Mouse (Mus musculus): ENCODE results near the gene Vsig8.

Vsig8 gene

GRCm38 (mm10) chr1:172585612-172586567, 30.2 kb downstream of the Vsig8 start:
- no peak for DNase-seq (ENCODE audit: low read depth, low spot score)

GRCm38 (mm10) chr1:172590385-172590784, 34.6 kb downstream of the Vsig8 start, which contains the start of gene Slamf8:
Gene Slamf8, minus strand, starts transcription at chr1:172590568.
- peak; percentile 5 for DNase-seq (ENCODE audit: low read depth, low spot score)

- no peak for DNase-seq (ENCODE audit: low read depth, low spot score)
These were observed 37.6 kb downstream of the Vsig8 start for GRCm38 (mm10) chr1:172593321-172593720.

- DNase-seq (ENCODE audit: low read depth, low spot score) = no peak
These were observed 38.2 kb downstream of the Vsig8 start for GRCm38 (mm10) chr1:172593956-172594355.

GRCm38 (mm10) chr1:172594495-172594894, 38.8 kb downstream of the Vsig8 start:
- DNase-seq (ENCODE audit: low read depth, low spot score) = peak; percentile 44

- no peak for DNase-seq (ENCODE audit: low read depth, low spot score)
These were observed 46.6 kb downstream of the Vsig8 start, which contains the start of gene Fcrl6 for GRCm38 (mm10) chr1:172602326-172602725. Gene Fcrl6, minus strand, starts transcription at chr1:172602551.

GRCm38 (mm10) chr1:172611304-172611703, 55.6 kb downstream of the Vsig8 start:
- no peak for DNase-seq (ENCODE audit: low read depth, low spot score)

- peak; percentile 37 for DNase-seq (ENCODE audit: low read depth, low spot score)
These were observed 57.0 kb downstream of the Vsig8 start for GRCm38 (mm10) chr1:172612745-172613144.

Data from CD4-positive, CD25-positive, alpha-beta regulatory T cell, adult 2 months (primary cell).